Mouse (Mus musculus): Measurements from ENCODE around the gene Ric8b.

GRCm38 (mm10) chr10:84938094-84938820 is 20.8 kb downstream of the Ric8b start:
- no peak for TF ChIP-seq CTCF (IDR thresholded peaks at IDR 0.05; ENCODE audit: insufficient read depth, low read length)
- no peak for TF ChIP-seq POLR2A (IDR thresholded peaks at IDR 0.05; ENCODE audit: borderline replicate concordance, extremely low read depth, low read depth, low read length)

Measured in lung, adult 2 months (tissue).